Mouse (Mus musculus) cerebellum, postnatal 4 days (tissue): ENCODE results near the gene Gpr107.
A peak's percentile ranks its signal among the peaks of the same experiment; 100 is the strongest.

Source experiments
- DNase-seq, 2 experiments: peaks; one replicate each; pipeline ENCODE4 v3.0.0; 2022; ENCODE audit warnings: low spot score in 2 of 2, mixed read lengths in 1 of 2

Gene Gpr107

GRCm38 (mm10) chr2:31151892-31152812 lies at the start of gene Gpr107:
Gene Gpr107 (plus strand): TSS chr2:31152316.
- peak; percentile 58 to 77 for DNase-seq

GRCm38 (mm10) chr2:31103321-31103720 lies 48.8 kb upstream of the Gpr107 start:
- DNase-seq, result no peak

GRCm38 (mm10) chr2:31105279-31105678 lies 46.8 kb upstream of the Gpr107 start:
- no peak for DNase-seq

GRCm38 (mm10) chr2:31106004-31106403 lies 46.1 kb upstream of the Gpr107 start:
- DNase-seq, result no peak

- peak in 1 of 2 experiments; percentile 68 for DNase-seq
Observed at GRCm38 (mm10) chr2:31106621-31107320, 45.3 kb upstream of the Gpr107 start.

- DNase-seq, result no peak
Observed at GRCm38 (mm10) chr2:31108186-31108585, 43.9 kb upstream of the Gpr107 start.

GRCm38 (mm10) chr2:31109960-31110548 lies 42.1 kb upstream of the Gpr107 start:
- DNase-seq, result no peak

GRCm38 (mm10) chr2:31111685-31112084 lies 40.4 kb upstream of the Gpr107 start:
- no peak for DNase-seq

- no peak for DNase-seq
Observed at GRCm38 (mm10) chr2:31114205-31114604, 37.9 kb upstream of the Gpr107 start.

- DNase-seq, result no peak
Observed at GRCm38 (mm10) chr2:31115091-31115942, 36.8 kb upstream of the Gpr107 start.

GRCm38 (mm10) chr2:31115943-31116731 lies 36.0 kb upstream of the Gpr107 start:
- no peak for DNase-seq

GRCm38 (mm10) chr2:31118211-31118610 lies 33.9 kb upstream of the Gpr107 start:
- no peak for DNase-seq

GRCm38 (mm10) chr2:31118639-31119380 lies 33.3 kb upstream of the Gpr107 start:
- DNase-seq, result no peak

GRCm38 (mm10) chr2:31119795-31120194 lies 32.3 kb upstream of the Gpr107 start:
- DNase-seq, result peak in 1 of 2 experiments; percentile 50

- DNase-seq, result no peak
Observed at GRCm38 (mm10) chr2:31121131-31121693, 30.9 kb upstream of the Gpr107 start.

- no peak for DNase-seq
Observed at GRCm38 (mm10) chr2:31122806-31123205, 29.3 kb upstream of the Gpr107 start.

- no peak for DNase-seq
Observed at GRCm38 (mm10) chr2:31123493-31123892, 28.6 kb upstream of the Gpr107 start.

GRCm38 (mm10) chr2:31124694-31125093 lies 27.4 kb upstream of the Gpr107 start:
- no peak for DNase-seq

GRCm38 (mm10) chr2:31125156-31125555 lies 27.0 kb upstream of the Gpr107 start:
- DNase-seq, result no peak

GRCm38 (mm10) chr2:31126048-31126447 lies 26.1 kb upstream of the Gpr107 start:
- DNase-seq, result no peak
